ENCODE assay signal across 23 mouse cellular contexts in genomic region chr10:68253452-68254117, GRCm38 (mm10). TPM values are rescaled to one million over a fixed set of nuclear protein-coding genes. Genes with fewer than 3 reads are reported as not detected.
DNase-seq lines count a peak whose midpoint lies in the region; ATAC-seq and TF ChIP-seq lines count a peak whose summit lies in the region.
"Had no signal": no experiment of that assay in that cellular context is flagged by ENCODE, and none has a peak within 500 bp of the region (broad histone marks: within the 10 kb centered on the region; RNA-seq: fewer than 3 reads in every experiment).

No protein-coding gene starts in this region.

- peaks cover 24% of the 10 kb centered on the region for H3K36me3 ChIP-seq in embryonic facial prominence, embryonic 13.5 days
- peaks cover 11% of the 10 kb centered on the region; the same call in 1 of the 2 replicates for H3K36me3 ChIP-seq in embryonic facial prominence, embryonic 10.5 days (replicated peaks)
- no peaks in the 10 kb centered on the region for H3K36me3 ChIP-seq in kidney, adult 2 months (ENCODE audit: control insufficient read depth, insufficient read depth, low read length)
- H3K36me3 ChIP-seq in limb, embryonic 14.5 days (ENCODE audit: control insufficient read depth, insufficient read depth, low read length), result 0 out of 2 replicates have a peak, but pooled peaks cover 5% of the 10 kb centered on the region
- H3K36me3 ChIP-seq in limb, embryonic 10.5 days, result peaks cover 34% of the 10 kb centered on the region
- H3K36me3 ChIP-seq in stomach, postnatal 0 days (ENCODE audit: control insufficient read depth, insufficient read depth, low read length), result no peaks in the 10 kb centered on the region
- H3K36me3 ChIP-seq: liver, embryonic 12.5 days had no signal

- no peaks in the 10 kb centered on the region for H3K9me3 ChIP-seq in embryonic facial prominence, embryonic 13.5 days
- H3K9me3 ChIP-seq in embryonic facial prominence, embryonic 10.5 days, result no peaks in the 10 kb centered on the region
- no peaks in the 10 kb centered on the region for H3K9me3 ChIP-seq in limb, embryonic 14.5 days (ENCODE audit: control insufficient read depth, low read length)
- no peaks in the 10 kb centered on the region for H3K9me3 ChIP-seq in limb, embryonic 10.5 days (replicated peaks)
- H3K9me3 ChIP-seq in stomach, postnatal 0 days (ENCODE audit: control insufficient read depth, low read length), result no peaks in the 10 kb centered on the region
- H3K9me3 ChIP-seq: heart, embryonic 15.5 days; hindbrain, embryonic 13.5 days; liver, embryonic 12.5 days had no signal

- no peaks in the 10 kb centered on the region for H3K27me3 ChIP-seq in embryonic facial prominence, embryonic 13.5 days
- H3K27me3 ChIP-seq in embryonic facial prominence, embryonic 10.5 days (replicated peaks; ENCODE audit: low read depth, poor library complexity, severe bottlenecking), result no peaks in the 10 kb centered on the region
- H3K27me3 ChIP-seq in kidney, adult 2 months (replicated peaks; ENCODE audit: control insufficient read depth, insufficient read depth, low read length), result no peaks in the 10 kb centered on the region
- H3K27me3 ChIP-seq in limb, embryonic 14.5 days (ENCODE audit: control insufficient read depth, insufficient read depth, low read length), result no peaks in the 10 kb centered on the region
- no peaks in the 10 kb centered on the region for H3K27me3 ChIP-seq in limb, embryonic 10.5 days (ENCODE audit: low read depth, poor library complexity, severe bottlenecking)
- H3K27me3 ChIP-seq in stomach, postnatal 0 days (ENCODE audit: control insufficient read depth, insufficient read depth, low read length), result no peaks in the 10 kb centered on the region
- H3K27me3 ChIP-seq: CH12.LX; heart, embryonic 15.5 days; hindbrain, embryonic 13.5 days; liver, embryonic 12.5 days had no signal

- peaks cover 25% of the 10 kb centered on the region for H3K4me1 ChIP-seq in embryonic facial prominence, embryonic 13.5 days
- H3K4me1 ChIP-seq in embryonic facial prominence, embryonic 10.5 days, result peaks cover 16% of the 10 kb centered on the region; the same call in 1 of the 2 replicates
- H3K4me1 ChIP-seq in kidney, adult 2 months (ENCODE audit: control insufficient read depth, insufficient read depth, low read length), result peaks cover 22% of the 10 kb centered on the region; the same call in 1 of the 2 replicates
- H3K4me1 ChIP-seq in limb, embryonic 14.5 days (ENCODE audit: control insufficient read depth, insufficient read depth, low read length), result peaks cover 4% of the 10 kb centered on the region
- H3K4me1 ChIP-seq in limb, embryonic 10.5 days, result peaks cover 9% of the 10 kb centered on the region
- H3K4me1 ChIP-seq in stomach, postnatal 0 days (replicated peaks; ENCODE audit: control insufficient read depth, insufficient read depth), result 0 out of 2 replicates have a peak, but pooled peaks cover 5% of the 10 kb centered on the region

- DNase-seq in embryonic facial prominence, embryonic 10.5 days (ENCODE audit: low spot score), result no peak
- DNase-seq in kidney, adult 2 months, result no peak
- no peak for DNase-seq in kidney, adult 18-20 months
- no peak for DNase-seq in limb, embryonic 14.5 days (ENCODE audit: low spot score)
- DNase-seq in limb, embryonic 10.5 days (ENCODE audit: low spot score), result no peak
- peak; percentile 34 for DNase-seq in stomach, postnatal 0 days (ENCODE audit: low spot score)
- no peak for DNase-seq in c-Kit-positive CD71-positive TER-119-positive erythroid progenitor cells, embryonic 14.5 days (ENCODE audit: low spot score)
- DNase-seq: adrenal gland, postnatal 14 days; cerebellum, adult 11-12 months; cerebellum, postnatal 10 days; gastrocnemius, postnatal 10 days; heart, postnatal 4 days; kidney, adult 8-10 months; layer of hippocampus, adult 9-11 months; liver, postnatal 0 days; lung, postnatal 36 days had no signal

- no peak for ATAC-seq in embryonic facial prominence, embryonic 13.5 days (ENCODE audit: insufficient number of reproducible peaks, insufficient read depth, low FRiP score, low TSS enrichment, low read depth)
- peak; percentile 35 for ATAC-seq in limb, embryonic 14.5 days (ENCODE audit: low FRiP score, low read depth)
- peak; percentile 38; the same call in 1 of the 2 replicates for ATAC-seq in stomach, postnatal 0 days (ENCODE audit: low FRiP score, low TSS enrichment)
- ATAC-seq: forebrain, embryonic 16.5 days; liver, embryonic 12.5 days; liver, postnatal 0 days had no signal

- no peak overlapping the region for H3K9ac ChIP-seq in embryonic facial prominence, embryonic 13.5 days
- no peak overlapping the region for H3K9ac ChIP-seq in limb, embryonic 14.5 days (ENCODE audit: low read depth, low read length, severe bottlenecking)
- no peak overlapping the region for H3K9ac ChIP-seq in stomach, postnatal 0 days (ENCODE audit: low read length)
- H3K9ac ChIP-seq: heart, embryonic 15.5 days; hindbrain, embryonic 13.5 days; liver, embryonic 12.5 days; liver, postnatal 0 days had no signal

- H3K27ac ChIP-seq in embryonic facial prominence, embryonic 13.5 days, result peak overlapping the region; percentile 39; the same call in 1 of the 2 replicates
- H3K27ac ChIP-seq in embryonic facial prominence, embryonic 10.5 days (replicated peaks), result no peak overlapping the region
- H3K27ac ChIP-seq in kidney, adult 2 months (ENCODE audit: insufficient read depth, low read depth, low read length), result peak overlapping the region; percentile 54; the same call in 1 of the 2 replicates
- H3K27ac ChIP-seq in limb, embryonic 14.5 days (replicated peaks; ENCODE audit: low read depth, low read length), result no peak overlapping the region
- H3K27ac ChIP-seq in limb, embryonic 10.5 days, result no peak overlapping the region
- H3K27ac ChIP-seq in stomach, postnatal 0 days (replicated peaks), result peak overlapping the region; percentile 58
- H3K27ac ChIP-seq: heart, embryonic 15.5 days; hindbrain, embryonic 13.5 days; liver, embryonic 12.5 days had no signal

- no peak overlapping the region for H3K4me3 ChIP-seq in embryonic facial prominence, embryonic 13.5 days
- H3K4me3 ChIP-seq in embryonic facial prominence, embryonic 10.5 days, result no peak overlapping the region
- no peak overlapping the region for H3K4me3 ChIP-seq in kidney, adult 2 months (ENCODE audit: insufficient read depth, low read depth, low read length)
- H3K4me3 ChIP-seq in limb, embryonic 14.5 days (replicated peaks; ENCODE audit: low read length), result no peak overlapping the region
- H3K4me3 ChIP-seq in limb, embryonic 10.5 days, result no peak overlapping the region
- H3K4me3 ChIP-seq in stomach, postnatal 0 days (ENCODE audit: low read depth, low read length), result no peak overlapping the region
- H3K4me3 ChIP-seq: heart, embryonic 15.5 days; hindbrain, embryonic 13.5 days; liver, embryonic 12.5 days had no signal

- H3K4me2 ChIP-seq in embryonic facial prominence, embryonic 13.5 days, result 0 out of 2 replicates have a peak overlapping the region, but pooled peaks have one; percentile 9
- H3K4me2 ChIP-seq in limb, embryonic 14.5 days (replicated peaks; ENCODE audit: low read depth, low read length, severe bottlenecking), result no peak overlapping the region
- H3K4me2 ChIP-seq in stomach, postnatal 0 days (replicated peaks; ENCODE audit: low read depth), result peak overlapping the region; percentile 14; the same call in 1 of the 2 replicates
- H3K4me2 ChIP-seq: heart, embryonic 15.5 days; hindbrain, embryonic 13.5 days; liver, embryonic 12.5 days; midbrain, embryonic 11.5 days had no signal

- TF ChIP-seq EP300 in stomach, postnatal 0 days (optimal IDR thresholded peaks at IDR 0.05), result no peak

- 62% methylated on average over 7 of the region's 7 CpGs for WGBS in embryonic facial prominence, embryonic 13.5 days
- WGBS in embryonic facial prominence, embryonic 10.5 days, result 76% methylated on average over 7 of the region's 7 CpGs
- 64% methylated on average over 7 of the region's 7 CpGs for WGBS in kidney, adult 2 months
- 74% methylated on average over 7 of the region's 7 CpGs for WGBS in limb, embryonic 14.5 days
- 77% methylated on average over 7 of the region's 7 CpGs for WGBS in limb, embryonic 10.5 days
- WGBS in stomach, postnatal 0 days, result 51% methylated on average over 7 of the region's 7 CpGs

- TF ChIP-seq CTCF in kidney, adult 2 months (conservative IDR thresholded peaks at IDR 0.05; ENCODE audit: insufficient read depth, insufficient read length, low read depth, low read length), result no peak
- TF ChIP-seq CTCF in stomach, postnatal 0 days (IDR thresholded peaks at IDR 0.05; ENCODE audit: low read depth), result no peak

- TF ChIP-seq POLR2A in kidney, adult 2 months (IDR thresholded peaks at IDR 0.05; ENCODE audit: low read depth, low read length), result no peak
- TF ChIP-seq POLR2A in limb, embryonic 14.5 days (IDR thresholded peaks at IDR 0.05; ENCODE audit: borderline replicate concordance, extremely low read depth, insufficient read depth, insufficient read length), result no peak

RNA-seq across cellular contexts. Expression of gene Arid5b, which starts 25.0 kb away (rescaled TPM):
- polyA plus RNA-seq in embryonic facial prominence, embryonic 13.5 days (2015; fragmentation: Nextera tagmentation; extraction: Ambion mirVana), result 63.7 and 64.8 TPM in 2 replicates
- polyA plus RNA-seq in embryonic facial prominence, embryonic 10.5 days (2016; fragmentation: Nextera tagmentation; extraction: Ambion mirVana), result 13.9 and 19.7 TPM in 2 replicates
- 7.7 and 8.6 TPM in 2 replicates for polyA plus RNA-seq in kidney, adult 2 months (2012; rRNA removed)
- polyA plus RNA-seq in limb, embryonic 14.5 days (2012; rRNA removed), result 14.1 and 15.2 TPM in 2 replicates
- polyA plus RNA-seq in limb, embryonic 14.5 days (2014; fragmentation: Nextera tagmentation; extraction: Ambion mirVana), result 41.0 and 45.3 TPM in 2 replicates
- polyA plus RNA-seq in limb, embryonic 10.5 days (2016; fragmentation: Nextera tagmentation; extraction: Ambion mirVana), result 21.7 and 32.9 TPM in 2 replicates
- 17.9 and 18.3 TPM in 2 replicates for polyA plus RNA-seq in stomach, postnatal 0 days (2015; fragmentation: Nextera tagmentation; extraction: Ambion mirVana)

Comparison
In these comparisons a context has a peak if more than half of its experiments do, and no peak if none do; other contexts are left out.
1. H3K27ac ChIP-seq: peak in embryonic facial prominence, embryonic 13.5 days (single experiment), kidney, adult 2 months (single experiment) and stomach, postnatal 0 days (single experiment); none in embryonic facial prominence, embryonic 10.5 days (single experiment), limb, embryonic 14.5 days (single experiment) and limb, embryonic 10.5 days (single experiment).